Mouse (Mus musculus) thymus, adult 2 months (tissue): Measurements from ENCODE around the gene Nt5dc2.

ENCODE experiments used
- CTCF ChIP-seq: fragments of 200-500 bp; IDR thresholded peaks from 2 replicates; pipeline ENCODE4 v1.5.1; 2012; ENCODE audit warnings: mild to moderate bottlenecking, control low read depth, low read length, moderate library complexity, borderline replicate concordance; ENCODE audit not compliant: control insufficient read depth, poor library complexity, insufficient read depth; ENCODE audit errors: extremely low read depth
- POLR2A ChIP-seq: fragments of 200-500 bp; IDR thresholded peaks from 2 replicates; pipeline ENCODE4 v1.6.1; 2012; ENCODE audit warnings: mild to moderate bottlenecking, low read length, control low read depth, moderate library complexity; ENCODE audit not compliant: control insufficient read depth, poor library complexity, insufficient read depth; ENCODE audit errors: extremely low read depth

DNA sequence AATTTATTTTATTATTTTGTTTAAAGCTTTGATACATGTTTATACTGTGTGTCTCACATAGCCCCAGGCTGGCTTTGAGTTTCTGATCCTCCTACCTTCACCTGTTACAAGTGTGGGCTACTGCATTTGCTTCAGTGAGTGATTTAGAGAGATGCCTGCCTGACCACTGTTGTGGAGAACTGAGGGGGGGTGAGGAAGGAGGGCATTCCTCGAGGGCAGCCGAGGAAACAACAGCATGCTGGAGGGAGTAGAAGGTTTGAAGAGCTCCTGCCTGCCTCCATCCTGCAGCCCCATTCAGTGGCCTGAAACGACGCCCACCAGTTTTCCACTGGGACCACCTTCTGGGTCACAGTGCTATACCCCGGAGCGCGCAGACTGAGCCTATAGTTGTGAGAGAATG lies 34.6 kb downstream of the Nt5dc2 start:
- TF ChIP-seq CTCF (no peak), POLR2A (no peak)
